Mouse (Mus musculus) cortical plate, adult 2 months (tissue): ENCODE results near the gene Uqcc2. TPM values are rescaled to one million over a fixed set of nuclear protein-coding genes. Genes with fewer than 3 reads are reported as not detected.

Experiments used
- H3K27ac ChIP-seq: fragments of 200-500 bp; 2 replicates; pipeline ENCODE4 v1.5.1; 2012; ENCODE audit warnings: low read length, control low read depth, inconsistent platforms; ENCODE audit not compliant: insufficient read depth
- H3K4me1 ChIP-seq: fragments of 200-500 bp; 2 replicates; pipeline ENCODE4 v1.6.1; 2011; ENCODE audit warnings: low read length; ENCODE audit not compliant: control insufficient read depth, insufficient read depth
- H3K4me3 ChIP-seq: fragments of 200-500 bp; 2 replicates; pipeline ENCODE4 v1.5.1; 2011; ENCODE audit warnings: mild to moderate bottlenecking, low read length, control low read depth; ENCODE audit not compliant: insufficient read depth
- CTCF ChIP-seq: fragments of 200-500 bp; IDR thresholded peaks from 2 replicates; pipeline ENCODE4 v1.5.1; 2011; ENCODE audit warnings: mild to moderate bottlenecking, control low read depth, low read length; ENCODE audit not compliant: insufficient read depth; ENCODE audit errors: extremely low read depth
- POLR2A ChIP-seq: fragments of 200-500 bp; IDR thresholded peaks from 2 replicates; pipeline ENCODE4 v1.6.1; 2011; ENCODE audit warnings: mild to moderate bottlenecking, low read length, control low read depth; ENCODE audit not compliant: insufficient read depth; ENCODE audit errors: extremely low read depth
- polyA plus RNA-seq: library from polyadenylated mRNA; depleted of rRNA; stranded (reverse); fragments of >200 nt; gene quantifications from 2 replicates; pipeline ENCODE4 v1.2.3, GENCODE M21; 2012; rRNA removed

The Uqcc2 gene
- polyA plus RNA-seq, 1 experiment, result 459 TPM

DNA sequence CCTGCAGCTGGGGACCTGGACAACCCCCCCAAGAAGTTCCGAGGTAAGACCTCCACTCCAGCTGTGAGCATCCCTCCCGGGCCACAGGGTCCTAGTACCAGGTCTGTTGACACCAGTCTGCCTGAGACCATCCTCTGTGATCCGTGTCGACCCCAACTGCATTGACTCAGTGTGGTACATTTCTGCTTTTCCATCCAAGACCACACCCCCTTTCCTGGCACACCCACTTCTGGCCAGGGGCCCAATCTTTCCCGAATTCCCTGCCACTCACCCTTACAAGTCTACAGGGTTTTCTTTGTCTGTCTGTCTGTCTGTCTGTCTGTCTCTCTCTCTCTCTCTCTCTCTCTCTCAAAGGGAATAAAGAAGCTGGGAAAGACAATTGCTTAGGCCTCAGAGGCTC lies 60.6 kb downstream of the Uqcc2 start:
- no peak overlapping the region for H3K27ac ChIP-seq
- no peak overlapping the region for H3K4me3 ChIP-seq
- no peaks in the 10 kb centered on the region for H3K4me1 ChIP-seq
- TF ChIP-seq CTCF (no peak), POLR2A (no peak)

Other genes with a start within 250 kb of the Uqcc2 start
- gene Kifc5b, start 216.8 kb downstream of the Uqcc2 start, polyA plus RNA-seq, result 3.9 TPM in 2 replicates
- gene Phf1, start 200.9 kb downstream of the Uqcc2 start, polyA plus RNA-seq, result 47.7 and 48.1 TPM in 2 replicates
- gene Cuta, start 194.3 kb downstream of the Uqcc2 start, polyA plus RNA-seq, result 136 and 139 TPM in 2 replicates
- 185 and 195 TPM in 2 replicates for gene Syngap1, start 192.7 kb downstream of the Uqcc2 start, polyA plus RNA-seq
- 13.9 and 14.5 TPM in 2 replicates for gene Zbtb9, start 160.7 kb downstream of the Uqcc2 start, polyA plus RNA-seq
- 17.3 and 19.3 TPM in 2 replicates for gene Bak1, start 104.9 kb downstream of the Uqcc2 start, polyA plus RNA-seq
- 2.4 and 2.6 TPM in 2 replicates for gene Itpr3, start 76.6 kb downstream of the Uqcc2 start, polyA plus RNA-seq
- 1.0 and 1.1 TPM in 2 replicates for gene Ip6k3, start 33.9 kb upstream of the Uqcc2 start, polyA plus RNA-seq
- 64.0 TPM in 2 replicates for gene Lemd2, start 70.6 kb upstream of the Uqcc2 start, polyA plus RNA-seq